Mouse (Mus musculus) heart, embryonic 13.5 days (tissue): ENCODE measurements around the gene Ncbp1. TPM values are rescaled to one million over a fixed set of nuclear protein-coding genes. Genes with fewer than 3 reads are reported as not detected.
A peak's percentile ranks its signal among the peaks of the same experiment; 100 is the strongest.

Experiments used
- ATAC-seq: fragments of 200-750 bp; cut with Nextera tagmentation; 2 replicates; pipeline ENCODE4 v1.8.0; 2017; ENCODE audit warnings: moderate TSS enrichment; ENCODE audit not compliant: insufficient number of reproducible peaks, low FRiP score, low TSS enrichment; ENCODE audit errors: extremely low read depth
- H3K27ac ChIP-seq: fragments of 300-500 bp; sonication (generic); replicated peaks from 2 replicates; pipeline ENCODE4 v1.5.1; 2015; ENCODE audit warnings: moderate library complexity, mild to moderate bottlenecking, inconsistent platforms
- H3K27me3 ChIP-seq: fragments of 300-500 bp; sonication (generic); replicated peaks from 2 replicates; pipeline ENCODE4 v1.6.1; 2015; ENCODE audit warnings: mild to moderate bottlenecking, inconsistent platforms
- H3K36me3 ChIP-seq: fragments of 300-500 bp; sonication (generic); 2 replicates; pipeline ENCODE4 v1.6.1; 2015; ENCODE audit warnings: mild to moderate bottlenecking, inconsistent platforms
- H3K4me1 ChIP-seq: fragments of 300-500 bp; sonication (generic); 2 replicates; pipeline ENCODE4 v1.6.1; 2015; ENCODE audit warnings: inconsistent platforms
- H3K4me2 ChIP-seq: fragments of 300-500 bp; sonication (generic); 2 replicates; pipeline ENCODE4 v1.6.1; 2015; ENCODE audit warnings: inconsistent platforms, mild to moderate bottlenecking, moderate library complexity
- H3K4me3 ChIP-seq: fragments of 300-500 bp; sonication (generic); 2 replicates; pipeline ENCODE4 v1.5.1; 2015; ENCODE audit warnings: moderate library complexity, mild to moderate bottlenecking, inconsistent platforms
- H3K9ac ChIP-seq: fragments of 300-500 bp; sonication (generic); 2 replicates; pipeline ENCODE4 v1.6.1; 2015; ENCODE audit warnings: inconsistent platforms, mild to moderate bottlenecking, moderate library complexity
- H3K9me3 ChIP-seq: fragments of 300-500 bp; sonication (generic); 2 replicates; pipeline ENCODE4 v1.6.1; 2016; ENCODE audit warnings: inconsistent platforms
- WGBS: fragments of 180-500 bp; shearing (Covaris S2); methylation state at CpG from one replicate; pipeline ENCODE4 v1.1.7; 2015; ENCODE audit warnings: mixed read lengths; 5-methylcytosine and 5-hydroxymethylcytosine counted together
- polyA plus RNA-seq: library from polyadenylated mRNA; unstranded; fragments of >200 nt; fragmentation: Nextera tagmentation; extraction: Ambion mirVana; gene quantifications from 2 replicates; pipeline ENCODE4 v1.2.1, GENCODE M21; 2015

The Ncbp1 gene
- polyA plus RNA-seq, result 43.8 and 45.3 TPM in 2 replicates

GRCm38 (mm10) chr4:46138287-46139222, at the start of gene Ncbp1, which contains the start of gene Tstd2:
Gene Ncbp1, plus strand, starts transcription at chr4:46138613.
Gene Tstd2, minus strand, starts transcription at chr4:46138694.
- Histone ChIP-seq H3K36me3 (peaks cover 28% of the 10 kb centered on the region), H3K4me1 (peaks cover 28% of the 10 kb centered on the region), H3K27ac (peak within 1 kb of the TSS; percentile 96), H3K9ac (peak within 1 kb of the TSS; percentile 94), H3K4me3 (peak within 1 kb of the TSS; percentile 86), H3K27me3 (no peaks in the 10 kb centered on the region), H3K9me3 (no peaks in the 10 kb centered on the region), H3K4me2 (peak within 1 kb of the TSS; percentile 79)
- under 1% methylated on average over 89 of the region's 90 CpGs for WGBS
- peak; percentile 66 for ATAC-seq

GRCm38 (mm10) chr4:46089524-46090125, 48.8 kb upstream of the Ncbp1 start:
- Histone ChIP-seq H3K27me3 (no peaks in the 10 kb centered on the region), H3K36me3 (peaks cover 89% of the 10 kb centered on the region), H3K4me2 (no peak overlapping the region), H3K4me3 (no peak overlapping the region), H3K9me3 (no peaks in the 10 kb centered on the region), H3K4me1 (peaks cover 38% of the 10 kb centered on the region), H3K27ac (no peak overlapping the region), H3K9ac (no peak overlapping the region)
- no peak for ATAC-seq
- WGBS, result 92% methylated on average over 14 of the region's 14 CpGs

GRCm38 (mm10) chr4:46092429-46093076, 45.9 kb upstream of the Ncbp1 start:
- H3K27ac ChIP-seq, result no peak overlapping the region
- peaks cover 90% of the 10 kb centered on the region for H3K36me3 ChIP-seq
- no peaks in the 10 kb centered on the region for H3K9me3 ChIP-seq
- no peak overlapping the region for H3K4me3 ChIP-seq
- H3K4me2 ChIP-seq, result no peak overlapping the region
- H3K4me1 ChIP-seq, result peaks cover 22% of the 10 kb centered on the region
- ATAC-seq, result no peak; the same call in 1 of the 2 replicates
- no peak overlapping the region for H3K9ac ChIP-seq
- H3K27me3 ChIP-seq, result no peaks in the 10 kb centered on the region
- WGBS, result 84% methylated on average over 5 of the region's 5 CpGs

- H3K4me3 ChIP-seq, result no peak overlapping the region
- WGBS, result 65% methylated on average over 15 of the region's 15 CpGs
- no peak for ATAC-seq
- no peaks in the 10 kb centered on the region for H3K27me3 ChIP-seq
- H3K4me2 ChIP-seq, result no peak overlapping the region
- no peak overlapping the region for H3K27ac ChIP-seq
- H3K4me1 ChIP-seq, result peaks cover 30% of the 10 kb centered on the region
- no peak overlapping the region for H3K9ac ChIP-seq
- H3K36me3 ChIP-seq, result peaks cover 100% of the 10 kb centered on the region
- H3K9me3 ChIP-seq, result no peaks in the 10 kb centered on the region
Observed at GRCm38 (mm10) chr4:46094916-46095825, 43.2 kb upstream of the Ncbp1 start.

GRCm38 (mm10) chr4:46095826-46096159, 42.6 kb upstream of the Ncbp1 start:
- Histone ChIP-seq H3K27me3 (no peaks in the 10 kb centered on the region), H3K36me3 (peaks cover 99% of the 10 kb centered on the region), H3K9me3 (no peaks in the 10 kb centered on the region), H3K4me2 (no peak overlapping the region), H3K4me3 (no peak overlapping the region), H3K9ac (no peak overlapping the region), H3K4me1 (peaks cover 36% of the 10 kb centered on the region), H3K27ac (no peak overlapping the region)
- ATAC-seq, result no peak
- WGBS, result 85% methylated on average over 3 of the region's 3 CpGs

GRCm38 (mm10) chr4:46096546-46096945, 41.9 kb upstream of the Ncbp1 start:
- Histone ChIP-seq H3K9ac (no peak overlapping the region), H3K27me3 (no peaks in the 10 kb centered on the region), H3K27ac (no peak overlapping the region), H3K4me3 (no peak overlapping the region), H3K4me2 (no peak overlapping the region), H3K36me3 (peaks cover 99% of the 10 kb centered on the region), H3K9me3 (no peaks in the 10 kb centered on the region), H3K4me1 (peaks cover 44% of the 10 kb centered on the region)
- 91% methylated on average over 7 of the region's 7 CpGs for WGBS
- ATAC-seq, result no peak

- H3K4me3 ChIP-seq, result no peak overlapping the region
- H3K27ac ChIP-seq, result no peak overlapping the region
- H3K9ac ChIP-seq, result no peak overlapping the region
- H3K9me3 ChIP-seq, result no peaks in the 10 kb centered on the region
- no peak for ATAC-seq
- 94% methylated on average over 2 of the region's 2 CpGs for WGBS
- no peak overlapping the region for H3K4me2 ChIP-seq
- peaks cover 99% of the 10 kb centered on the region for H3K36me3 ChIP-seq
- peaks cover 51% of the 10 kb centered on the region for H3K4me1 ChIP-seq
- H3K27me3 ChIP-seq, result no peaks in the 10 kb centered on the region
Observed at GRCm38 (mm10) chr4:46097591-46097990, 40.8 kb upstream of the Ncbp1 start.

DNA sequence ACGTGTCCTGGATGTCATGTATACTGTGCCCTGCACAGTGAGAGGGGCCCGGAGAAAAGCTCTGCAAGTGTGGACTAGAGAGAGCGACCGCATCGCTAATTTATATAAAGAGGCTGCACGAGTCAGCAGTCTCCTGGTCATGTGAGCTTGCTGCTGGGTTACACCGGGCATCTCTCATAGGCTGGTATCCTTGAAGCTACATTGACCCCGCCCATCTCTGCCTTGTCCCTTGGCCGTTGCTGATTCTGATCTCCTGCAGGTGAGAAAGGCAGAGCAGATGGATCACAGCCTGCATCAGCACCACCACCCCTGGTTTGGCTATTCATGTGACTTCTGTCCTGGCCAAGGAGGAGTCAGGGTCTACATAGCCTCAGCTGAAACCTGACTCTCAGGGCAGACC, 39.3 kb upstream of the Ncbp1 start:
- Histone ChIP-seq H3K4me2 (no peak overlapping the region), H3K36me3 (peaks cover 97% of the 10 kb centered on the region), H3K4me3 (no peak overlapping the region), H3K27me3 (no peaks in the 10 kb centered on the region), H3K27ac (peak overlapping the region; percentile 55; the same call in 1 of the 2 replicates), H3K4me1 (peaks cover 51% of the 10 kb centered on the region), H3K9me3 (no peaks in the 10 kb centered on the region), H3K9ac (no peak overlapping the region)
- WGBS, result 74% methylated on average over 9 of the region's 9 CpGs
- no peak for ATAC-seq

GRCm38 (mm10) chr4:46100539-46100938, 37.9 kb upstream of the Ncbp1 start:
- 33% methylated on average over 7 of the region's 7 CpGs for WGBS
- H3K4me1 ChIP-seq, result peaks cover 41% of the 10 kb centered on the region
- peak overlapping the region; percentile 55 for H3K27ac ChIP-seq
- peaks cover 96% of the 10 kb centered on the region for H3K36me3 ChIP-seq
- no peaks in the 10 kb centered on the region for H3K27me3 ChIP-seq
- no peak overlapping the region for H3K4me2 ChIP-seq
- H3K4me3 ChIP-seq, result no peak overlapping the region
- no peak for ATAC-seq
- H3K9me3 ChIP-seq, result no peaks in the 10 kb centered on the region
- H3K9ac ChIP-seq, result peak overlapping the region; percentile 30

- Histone ChIP-seq H3K9me3 (no peaks in the 10 kb centered on the region), H3K4me2 (no peak overlapping the region), H3K27ac (peak overlapping the region; percentile 55), H3K9ac (peak overlapping the region; percentile 25), H3K4me3 (no peak overlapping the region), H3K27me3 (no peaks in the 10 kb centered on the region), H3K4me1 (peaks cover 37% of the 10 kb centered on the region), H3K36me3 (peaks cover 96% of the 10 kb centered on the region)
- no peak for ATAC-seq
- WGBS, result 26% methylated on average over 14 of the region's 14 CpGs
Observed at GRCm38 (mm10) chr4:46101211-46101711, 37.2 kb upstream of the Ncbp1 start.
